Mouse (Mus musculus) neural tube, embryonic 13.5 days (tissue): ENCODE measurements at regions not wholly inside any gene's neighbourhood (a gene's known extent, or its start where the extent isn't known, plus 50 kb on each side); places are given as distances from the start of the nearest gene placed in this dataset.

ENCODE experiments used
- ATAC-seq: fragments of 200-750 bp; cut with Nextera tagmentation; 2 replicates; pipeline ENCODE4 v1.8.0; 2017; ENCODE audit warnings: low read depth, mild to moderate bottlenecking, moderate TSS enrichment, moderate library complexity
- H3K27ac ChIP-seq: fragments of 300-500 bp; sonication (generic); replicated peaks from 2 replicates; pipeline ENCODE4 v1.5.1; 2015; ENCODE audit warnings: moderate library complexity, mild to moderate bottlenecking, inconsistent platforms
- H3K27me3 ChIP-seq: fragments of 300-500 bp; sonication (generic); 2 replicates; pipeline ENCODE4 v1.6.1; 2015; ENCODE audit warnings: mild to moderate bottlenecking, inconsistent platforms
- H3K36me3 ChIP-seq: fragments of 300-500 bp; sonication (generic); 2 replicates; pipeline ENCODE4 v1.6.1; 2015; ENCODE audit warnings: mild to moderate bottlenecking, inconsistent platforms
- H3K4me1 ChIP-seq: fragments of 300-500 bp; sonication (generic); replicated peaks from 2 replicates; pipeline ENCODE4 v1.6.1; 2015; ENCODE audit warnings: inconsistent platforms
- H3K4me2 ChIP-seq: fragments of 300-500 bp; sonication (generic); 2 replicates; pipeline ENCODE4 v1.6.1; 2015; ENCODE audit warnings: inconsistent platforms, mild to moderate bottlenecking, moderate library complexity
- H3K4me3 ChIP-seq: fragments of 300-500 bp; sonication (generic); 2 replicates; pipeline ENCODE4 v1.5.1; 2015; ENCODE audit warnings: mild to moderate bottlenecking, inconsistent platforms
- H3K9ac ChIP-seq: fragments of 300-500 bp; sonication (generic); 2 replicates; pipeline ENCODE4 v1.6.1; 2015; ENCODE audit warnings: moderate library complexity, mild to moderate bottlenecking, inconsistent platforms
- H3K9me3 ChIP-seq: fragments of 300-500 bp; sonication (generic); 2 replicates; pipeline ENCODE4 v1.6.1; 2016; ENCODE audit warnings: inconsistent platforms
- WGBS: fragments of 180-500 bp; shearing (Covaris S2); methylation state at CpG from one replicate; pipeline ENCODE4 v1.1.7; 2015; 5-methylcytosine and 5-hydroxymethylcytosine counted together

- ATAC-seq = no peak
- Histone ChIP-seq H3K9ac (no peak overlapping the region), H3K36me3 (no peaks in the 10 kb centered on the region), H3K4me1 (no peaks in the 10 kb centered on the region), H3K4me2 (no peak overlapping the region; the same call in 1 of the 2 replicates), H3K27ac (no peak overlapping the region), H3K27me3 (no peaks in the 10 kb centered on the region), H3K9me3 (no peaks in the 10 kb centered on the region), H3K4me3 (no peak overlapping the region)
- WGBS = 49% methylated on average over 14 of the region's 14 CpGs
Observed at GRCm38 (mm10) chr2:57919102-57919731, 78.5 kb upstream of the Galnt5 start.

GRCm38 (mm10) chr2:57934062-57934822, 63.4 kb upstream of the Galnt5 start:
- WGBS = 61% methylated on average over 5 of the region's 5 CpGs
- no peak for ATAC-seq
- no peaks in the 10 kb centered on the region for H3K4me1 ChIP-seq
- H3K36me3 ChIP-seq = no peaks in the 10 kb centered on the region
- no peak overlapping the region for H3K4me2 ChIP-seq
- no peak overlapping the region for H3K9ac ChIP-seq
- H3K27me3 ChIP-seq = no peaks in the 10 kb centered on the region
- no peak overlapping the region for H3K4me3 ChIP-seq
- H3K9me3 ChIP-seq = no peaks in the 10 kb centered on the region
- H3K27ac ChIP-seq = no peak overlapping the region
